13 mouse cellular contexts compared by ENCODE assay signal in genomic region chr1:42877264-42877663, GRCm38 (mm10). TPM values are rescaled to one million over a fixed set of nuclear protein-coding genes. Genes with fewer than 3 reads are reported as not detected.
DNase-seq lines count a peak whose midpoint lies in the region; ATAC-seq lines count a peak whose summit lies in the region.
"Had no signal": no experiment of that assay in that cellular context is flagged by ENCODE, and none has a peak within 500 bp of the region (broad histone marks: within the 10 kb centered on the region; RNA-seq: fewer than 3 reads in every experiment).

No protein-coding gene starts in this region.

- H3K27ac ChIP-seq in hindbrain, embryonic 12.5 days = peak overlapping the region; percentile 84
- peak overlapping the region; percentile 76 for H3K27ac ChIP-seq in midbrain, embryonic 14.5 days (replicated peaks; ENCODE audit: low read depth, low read length)
- H3K27ac ChIP-seq: heart, embryonic 15.5 days; intestine, embryonic 15.5 days; left cerebral cortex, adult 2 months; limb, embryonic 15.5 days had no signal

- DNase-seq in brain, adult 2 months (ENCODE audit: low read depth, low spot score) = peak; percentile 53
- DNase-seq in embryo, embryonic 11.5 days (ENCODE audit: low read depth, low spot score) = peak; percentile 16
- peak; percentile 84 for DNase-seq in midbrain, embryonic 14.5 days
- DNase-seq in ovary, adult 18-20 months (ENCODE audit: low spot score) = no peak
- no peak for DNase-seq in gastrocnemius, adult 18-20 months (ENCODE audit: low spot score)
- no peak for DNase-seq in left cerebral cortex, adult 11 months (ENCODE audit: low spot score)
- DNase-seq: gastrocnemius, postnatal 25 days; kidney, postnatal 14 days had no signal

- H3K36me3 ChIP-seq in hindbrain, embryonic 12.5 days = no peaks in the 10 kb centered on the region
- no peaks in the 10 kb centered on the region for H3K36me3 ChIP-seq in midbrain, embryonic 14.5 days (ENCODE audit: control insufficient read depth, insufficient read depth, low read length)
- H3K36me3 ChIP-seq: heart, embryonic 15.5 days; intestine, embryonic 15.5 days had no signal

- H3K9me3 ChIP-seq in hindbrain, embryonic 12.5 days (replicated peaks) = no peaks in the 10 kb centered on the region
- no peaks in the 10 kb centered on the region for H3K9me3 ChIP-seq in midbrain, embryonic 14.5 days (ENCODE audit: control insufficient read depth, low read length)
- H3K9me3 ChIP-seq: heart, embryonic 15.5 days; intestine, embryonic 15.5 days; limb, embryonic 15.5 days had no signal

- H3K4me1 ChIP-seq in hindbrain, embryonic 12.5 days = peaks cover 17% of the 10 kb centered on the region
- H3K4me1 ChIP-seq in midbrain, embryonic 14.5 days (ENCODE audit: control insufficient read depth, insufficient read depth, low read length) = peaks cover 18% of the 10 kb centered on the region
- H3K4me1 ChIP-seq: intestine, embryonic 15.5 days; limb, embryonic 15.5 days had no signal

- H3K9ac ChIP-seq in hindbrain, embryonic 12.5 days = no peak overlapping the region
- peak overlapping the region; percentile 39 for H3K9ac ChIP-seq in midbrain, embryonic 14.5 days (replicated peaks; ENCODE audit: low read length)
- H3K9ac ChIP-seq: heart, embryonic 15.5 days; intestine, embryonic 15.5 days; limb, embryonic 15.5 days had no signal

- peak overlapping the region; percentile 35 for H3K4me2 ChIP-seq in hindbrain, embryonic 12.5 days (replicated peaks)
- peak overlapping the region; percentile 43 for H3K4me2 ChIP-seq in midbrain, embryonic 14.5 days (ENCODE audit: low read length)
- H3K4me2 ChIP-seq: heart, embryonic 15.5 days; intestine, embryonic 15.5 days; limb, embryonic 15.5 days had no signal

- WGBS in hindbrain, embryonic 12.5 days = 44% methylated on average over 10 of the region's 10 CpGs
- WGBS in midbrain, embryonic 14.5 days = 10% methylated on average over 10 of the region's 10 CpGs

- no peaks in the 10 kb centered on the region for H3K27me3 ChIP-seq in hindbrain, embryonic 12.5 days
- no peaks in the 10 kb centered on the region for H3K27me3 ChIP-seq in midbrain, embryonic 14.5 days (ENCODE audit: control insufficient read depth, insufficient read depth, low read length)
- H3K27me3 ChIP-seq: heart, embryonic 15.5 days; intestine, embryonic 15.5 days; limb, embryonic 15.5 days had no signal

- peak; percentile 91 for ATAC-seq in hindbrain, embryonic 12.5 days (ENCODE audit: low FRiP score)
- peak; percentile 91 for ATAC-seq in midbrain, embryonic 14.5 days (ENCODE audit: low FRiP score, low TSS enrichment)
- ATAC-seq: intestine, embryonic 15.5 days had no signal

- H3K4me3 ChIP-seq in hindbrain, embryonic 12.5 days = no peak overlapping the region
- 0 out of 2 replicates have a peak overlapping the region, but pooled peaks have one; percentile 2 for H3K4me3 ChIP-seq in midbrain, embryonic 14.5 days (replicated peaks; ENCODE audit: low read depth, low read length)
- H3K4me3 ChIP-seq: heart, embryonic 15.5 days; intestine, embryonic 15.5 days; left cerebral cortex, adult 2 months; limb, embryonic 15.5 days had no signal

RNA-seq across cellular contexts. Expression of gene Mrps9, which starts 26.2 kb away (rescaled TPM):
- polyA plus RNA-seq in hindbrain, embryonic 12.5 days (2016; fragmentation: Nextera tagmentation; extraction: Ambion mirVana) = 39.7 and 40.5 TPM in 2 replicates
- 35.3 and 39.4 TPM in 2 replicates for polyA plus RNA-seq in midbrain, embryonic 14.5 days (2014; fragmentation: Nextera tagmentation; extraction: Ambion mirVana)
- total RNA-seq in gastrocnemius, adult 18-20 months (2021) = 10 to 100 TPM; 45.8 to 50.8 TPM

Comparison
In these comparisons a context has a peak if more than half of its experiments do, and no peak if none do; other contexts are left out.
1. DNase-seq: peak in brain, adult 2 months (single experiment), embryo, embryonic 11.5 days (single experiment) and midbrain, embryonic 14.5 days (single experiment); none in ovary, adult 18-20 months (single experiment), gastrocnemius, adult 18-20 months (single experiment) and left cerebral cortex, adult 11 months (single experiment).